Mouse (Mus musculus) forebrain, embryonic 14.5 days (tissue): ENCODE data around the gene Nav2. TPM values are rescaled to one million over a fixed set of nuclear protein-coding genes. Genes with fewer than 3 reads are reported as not detected.

ENCODE experiments used
- ATAC-seq: fragments of 200-750 bp; cut with Nextera tagmentation; 2 replicates; pipeline ENCODE4 v1.8.0; 2017; ENCODE audit warnings: mild to moderate bottlenecking, moderate library complexity
- DNase-seq: peaks from one replicate; pipeline ENCODE4 v3.0.0-alpha.2; 2015; ENCODE audit warnings: low spot score
- H3K27ac ChIP-seq: fragments of 300-500 bp; sonication (generic); 2 replicates; pipeline ENCODE4 v1.5.1; 2014; ENCODE audit warnings: low read depth, mild to moderate bottlenecking, control low read depth, low read length, moderate library complexity
- H3K27me3 ChIP-seq: fragments of 300-500 bp; sonication (generic); replicated peaks from 2 replicates; pipeline ENCODE4 v1.6.1; 2014; ENCODE audit warnings: low read length, control low read depth, mixed read lengths; ENCODE audit not compliant: control insufficient read depth, insufficient read depth
- H3K36me3 ChIP-seq: fragments of 300-500 bp; sonication (generic); 2 replicates; pipeline ENCODE4 v1.6.1; 2014; ENCODE audit warnings: low read length, control low read depth; ENCODE audit not compliant: control insufficient read depth, insufficient read depth
- H3K4me1 ChIP-seq: fragments of 300-500 bp; sonication (generic); 2 replicates; pipeline ENCODE4 v1.6.1; 2014; ENCODE audit warnings: antibody characterized with exemption, low read length, control low read depth; ENCODE audit not compliant: control insufficient read depth, insufficient read depth
- H3K4me2 ChIP-seq: fragments of 300-500 bp; sonication (generic); 2 replicates; pipeline ENCODE4 v1.6.1; 2014; ENCODE audit warnings: mild to moderate bottlenecking, control low read depth, low read length
- H3K4me3 ChIP-seq: fragments of 300-500 bp; sonication (generic); 2 replicates; pipeline ENCODE4 v1.5.1; 2014; ENCODE audit warnings: low read depth, low read length, control low read depth
- H3K9ac ChIP-seq: fragments of 300-500 bp; sonication (generic); 2 replicates; pipeline ENCODE4 v1.6.1; 2014; ENCODE audit warnings: mild to moderate bottlenecking, low read length, control low read depth, moderate library complexity
- H3K9me3 ChIP-seq: fragments of 300-500 bp; sonication (generic); replicated peaks from 2 replicates; pipeline ENCODE4 v1.6.1; 2016; ENCODE audit warnings: low read length, control low read depth, mixed read lengths; ENCODE audit not compliant: control insufficient read depth
- WGBS: fragments of 180-500 bp; shearing (Covaris S2); extraction: QIAGEN DNeasy Blood & Tissue Kit; methylation state at CpG from one replicate; pipeline ENCODE4 v1.1.7; 2014; 5-methylcytosine and 5-hydroxymethylcytosine counted together
- polyA plus RNA-seq: library from polyadenylated mRNA; unstranded; fragments of >200 nt; fragmentation: Nextera tagmentation; extraction: Ambion mirVana; gene quantifications from 2 replicates; pipeline ENCODE4 v1.2.1, GENCODE M21; 2014

The Nav2 gene
- polyA plus RNA-seq, 1 experiment from 2014 or later: 6.3 TPM

DNA sequence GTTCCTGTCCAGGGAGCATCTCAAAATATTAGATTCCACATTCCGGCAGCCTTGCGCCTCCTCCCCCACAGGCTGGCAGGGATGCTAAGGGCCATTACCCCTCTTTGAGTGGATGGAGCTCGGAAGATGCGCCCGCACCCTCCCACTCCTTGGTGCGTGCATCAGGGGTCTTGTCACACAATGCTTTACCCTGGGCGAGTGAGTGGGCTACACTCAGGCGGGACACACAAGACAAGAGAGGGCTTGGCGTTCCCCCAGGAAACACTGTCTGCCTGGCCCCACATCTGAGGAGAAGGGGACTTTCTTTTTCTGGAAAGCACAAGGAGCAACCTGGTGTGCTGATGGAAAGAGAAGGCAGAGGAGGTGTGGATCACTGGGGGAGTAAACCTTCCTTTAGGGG, 631.7 kb downstream of the Nav2 start:
- Histone ChIP-seq H3K36me3 (no peaks in the 10 kb centered on the region), H3K9ac (no peak overlapping the region), H3K27me3 (no peaks in the 10 kb centered on the region), H3K4me2 (no peak overlapping the region), H3K4me1 (peaks cover 6% of the 10 kb centered on the region), H3K4me3 (no peak overlapping the region), H3K27ac (no peak overlapping the region), H3K9me3 (no peaks in the 10 kb centered on the region)
- whole genome bisulfite sequencing: 80% methylated on average over 9 of the region's 9 CpGs
- ATAC-seq (no peak), DNase-seq (no peak)

DNA sequence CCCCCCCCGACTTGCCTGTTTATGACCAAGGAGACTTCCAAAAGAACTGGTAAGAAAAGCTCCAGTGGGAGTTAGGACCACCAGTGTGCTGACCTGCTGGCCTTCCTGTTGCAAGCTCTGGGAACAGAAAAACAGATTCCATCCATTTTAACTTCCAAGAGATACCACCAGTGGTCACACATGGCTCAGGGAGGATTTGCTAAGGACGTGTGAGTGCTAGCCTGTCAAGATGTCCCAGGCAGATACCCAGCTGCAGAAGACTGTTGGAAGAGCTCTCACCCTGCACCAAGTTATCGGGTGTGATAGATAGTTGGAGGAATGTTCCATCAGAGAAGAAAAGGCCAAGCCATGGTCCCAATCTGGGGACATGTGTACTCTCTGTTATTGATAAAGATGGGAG, 633.6 kb downstream of the Nav2 start:
- Histone ChIP-seq H3K36me3 (peaks cover under 1% of the 10 kb centered on the region; the same call in 1 of the 2 replicates), H3K9ac (no peak overlapping the region), H3K9me3 (no peaks in the 10 kb centered on the region), H3K27ac (no peak overlapping the region), H3K4me2 (no peak overlapping the region), H3K4me1 (peaks cover 10% of the 10 kb centered on the region), H3K4me3 (no peak overlapping the region), H3K27me3 (no peaks in the 10 kb centered on the region)
- ATAC-seq (no peak), DNase-seq (no peak)
- WGBS: 86% methylated on average over 2 of the region's 3 CpGs

GRCm38 (mm10) chr7:49544775-49545705, 636.5 kb downstream of the Nav2 start:
- peak overlapping the region; percentile 8; the same call in 1 of the 2 replicates for H3K9ac ChIP-seq
- WGBS: 17% methylated on average over 11 of the region's 11 CpGs
- ATAC-seq (peak; percentile 50), DNase-seq (peak; percentile 44)
- peaks cover 2% of the 10 kb centered on the region; the same call in 1 of the 2 replicates for H3K36me3 ChIP-seq
- no peaks in the 10 kb centered on the region for H3K9me3 ChIP-seq
- H3K4me1 ChIP-seq: peaks cover 10% of the 10 kb centered on the region
- no peak overlapping the region for H3K4me2 ChIP-seq
- H3K27ac ChIP-seq: peak overlapping the region; percentile 27; the same call in 1 of the 2 replicates
- H3K27me3 ChIP-seq: no peaks in the 10 kb centered on the region
- H3K4me3 ChIP-seq: no peak overlapping the region

DNA sequence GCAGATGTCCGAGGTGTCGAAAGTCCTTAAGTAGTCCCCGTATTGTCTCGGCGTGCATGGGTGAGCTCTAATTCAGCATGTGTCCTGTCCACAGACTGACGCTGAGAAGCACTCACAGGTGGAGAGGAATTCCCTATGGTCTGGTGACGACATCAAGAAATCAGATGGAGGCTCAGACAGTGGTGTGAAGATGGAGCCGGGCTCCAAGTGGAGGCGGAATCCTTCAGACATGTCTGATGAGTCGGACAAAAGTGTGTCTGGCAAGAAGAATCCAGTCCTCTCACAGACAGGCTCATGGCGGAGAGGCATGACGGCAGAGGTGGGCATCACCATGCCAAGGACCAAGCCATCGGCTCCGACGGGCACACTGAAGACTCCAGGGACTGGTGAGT, 637.2 kb downstream of the Nav2 start:
- 76% methylated on average over 15 of the region's 15 CpGs for WGBS
- DNase-seq (no peak), ATAC-seq (no peak)
- no peaks in the 10 kb centered on the region for H3K27me3 ChIP-seq
- peaks cover 10% of the 10 kb centered on the region for H3K4me1 ChIP-seq
- H3K4me3 ChIP-seq: no peak overlapping the region
- H3K36me3 ChIP-seq: peaks cover 2% of the 10 kb centered on the region; the same call in 1 of the 2 replicates
- H3K4me2 ChIP-seq: no peak overlapping the region
- H3K9ac ChIP-seq: no peak overlapping the region
- H3K27ac ChIP-seq: no peak overlapping the region
- no peaks in the 10 kb centered on the region for H3K9me3 ChIP-seq

DNA sequence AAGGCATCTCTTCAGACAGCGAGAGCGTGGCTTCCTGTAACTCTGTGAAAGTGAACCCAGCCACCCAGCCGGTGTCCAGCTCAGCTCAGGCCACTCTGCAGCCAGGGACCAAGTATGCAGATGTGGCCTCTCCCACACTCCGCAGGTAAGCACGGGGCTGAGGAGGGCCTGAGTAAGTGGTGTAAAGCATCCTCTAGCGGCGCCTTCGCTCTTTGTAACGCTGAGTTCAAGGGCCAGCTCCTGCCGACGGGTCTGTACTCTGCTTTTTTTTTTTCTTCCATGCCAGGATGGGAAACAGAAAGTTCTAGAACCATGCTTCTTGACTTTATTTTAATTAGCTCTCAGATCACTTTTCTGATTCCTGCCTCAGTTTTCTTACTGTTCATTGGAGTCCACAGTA, 639.9 kb downstream of the Nav2 start:
- no peak for ATAC-seq
- H3K27ac ChIP-seq: no peak overlapping the region
- 89% methylated on average over 11 of the region's 11 CpGs for WGBS

GRCm38 (mm10) chr7:49553236-49553981, 644.9 kb downstream of the Nav2 start:
- Histone ChIP-seq H3K4me3 (no peak overlapping the region), H3K36me3 (no peaks in the 10 kb centered on the region), H3K9ac (no peak overlapping the region), H3K4me1 (peaks cover under 1% of the 10 kb centered on the region; the same call in 1 of the 2 replicates), H3K27me3 (no peaks in the 10 kb centered on the region), H3K9me3 (no peaks in the 10 kb centered on the region), H3K4me2 (no peak overlapping the region), H3K27ac (no peak overlapping the region)
- WGBS: 58% methylated on average over 11 of the region's 11 CpGs
- DNase-seq (no peak), ATAC-seq (no peak)

More for the DNA sequence above, 639.9 kb downstream of the Nav2 start:
- Histone ChIP-seq H3K27me3 (no peaks in the 10 kb centered on the region), H3K9me3 (no peaks in the 10 kb centered on the region), H3K36me3 (peaks cover 2% of the 10 kb centered on the region; the same call in 1 of the 2 replicates), H3K4me1 (peaks cover 10% of the 10 kb centered on the region), H3K4me2 (no peak overlapping the region), H3K4me3 (no peak overlapping the region), H3K9ac (no peak overlapping the region)
- DNase-seq: no peak

- no peak overlapping the region for H3K4me2 ChIP-seq
- ATAC-seq: peak; percentile 40; the same call in 1 of the 2 replicates
- 64% methylated on average over 12 of the region's 12 CpGs for WGBS
- H3K27ac ChIP-seq: no peak overlapping the region
- no peak overlapping the region for H3K4me3 ChIP-seq
- H3K9me3 ChIP-seq: no peaks in the 10 kb centered on the region
- no peak overlapping the region for H3K9ac ChIP-seq
- H3K36me3 ChIP-seq: no peaks in the 10 kb centered on the region
- H3K4me1 ChIP-seq: peaks cover 8% of the 10 kb centered on the region; the same call in 1 of the 2 replicates
- no peaks in the 10 kb centered on the region for H3K27me3 ChIP-seq
- peak; percentile 14 for DNase-seq
Observed at GRCm38 (mm10) chr7:49558240-49558640, 649.7 kb downstream of the Nav2 start.

DNA sequence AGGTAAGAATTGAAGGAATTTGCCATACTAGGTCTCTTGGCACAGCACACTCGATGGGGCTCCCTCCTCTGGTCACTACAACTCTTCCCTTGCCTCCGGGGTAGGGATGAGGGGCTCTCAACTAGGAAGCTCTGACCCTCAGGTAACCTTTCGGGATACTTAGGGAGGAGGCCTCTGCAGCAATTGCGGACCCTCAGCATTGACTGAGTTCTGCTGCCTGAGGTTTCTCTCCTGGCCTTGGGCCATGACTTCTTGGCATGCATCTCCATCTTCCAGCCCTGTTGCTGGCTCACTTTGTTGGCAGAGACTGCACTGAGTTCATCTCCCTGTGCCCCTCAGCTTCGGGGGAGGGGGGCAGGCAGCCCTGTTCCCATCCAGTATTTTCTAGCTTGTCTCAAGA, 650.4 kb downstream of the Nav2 start:
- Histone ChIP-seq H3K27me3 (no peaks in the 10 kb centered on the region), H3K27ac (no peak overlapping the region), H3K4me2 (no peak overlapping the region), H3K9ac (no peak overlapping the region), H3K9me3 (no peaks in the 10 kb centered on the region), H3K4me3 (no peak overlapping the region), H3K36me3 (no peaks in the 10 kb centered on the region), H3K4me1 (peaks cover 8% of the 10 kb centered on the region; the same call in 1 of the 2 replicates)
- peak; percentile 28; the same call in 1 of the 2 replicates for ATAC-seq
- DNase-seq: peak; percentile 49
- 86% methylated on average over 5 of the region's 5 CpGs for WGBS
